Mouse (Mus musculus): Measurements from ENCODE around the gene Ccdc36. TPM values are rescaled to one million over a fixed set of nuclear protein-coding genes. Genes with fewer than 3 reads are reported as not detected.

Ccdc36 gene
- polyA plus RNA-seq (2017; shearing (Covaris generic)), result under 1 TPM in 1 of 2 experiments, not detected in 1; 0.14 TPM

GRCm38 (mm10) chr9:108428384-108428783 is at the start of gene Ccdc36:
Ccdc36 (minus strand) TSS chr9:108428484.

GRCm38 (mm10) chr9:108461181-108461631 is 32.9 kb upstream of the Ccdc36 start, which contains the start of gene Klhdc8b:
Klhdc8b (minus strand) TSS chr9:108461581.

GRCm38 (mm10) chr9:108460319-108461178 is 32.3 kb upstream of the Ccdc36 start, which contains the start of gene Ccdc71:
Ccdc71 (plus strand) TSS chr9:108460527.

GRCm38 (mm10) chr9:108436182-108436581 is 7.9 kb upstream of the Ccdc36 start, which contains the start of gene BC048562:
BC048562 (plus strand) TSS chr9:108436482.

GRCm38 (mm10) chr9:108392676-108393075 is 35.6 kb downstream of the Ccdc36 start, which contains the start of gene 1700102P08Rik:
1700102P08Rik (plus strand) TSS chr9:108392805.

Other genes with a start within 250 kb of the Ccdc36 start
- under 1 TPM; 0.18 to 0.83 TPM for gene Bsn, start 238.1 kb downstream of the Ccdc36 start, polyA plus RNA-seq (2017; shearing (Covaris generic))
- 10 to 100 TPM in 1 of 2 experiments, 1 to 10 TPM in 1; 6.0 to 11.8 TPM for gene Dag1, start 164.5 kb downstream of the Ccdc36 start, polyA plus RNA-seq (2017; shearing (Covaris generic))
- gene Nicn1, start 138.1 kb downstream of the Ccdc36 start, polyA plus RNA-seq (2017; shearing (Covaris generic)), result 1 to 10 TPM; 1.2 to 1.6 TPM
- under 1 TPM; 0.11 to 0.28 TPM for gene Amt, start 131.6 kb downstream of the Ccdc36 start, polyA plus RNA-seq (2017; shearing (Covaris generic))
- 100 to 1,000 TPM; 398 to 425 TPM for gene Rhoa, start 122.4 kb downstream of the Ccdc36 start, polyA plus RNA-seq (2017; shearing (Covaris generic))
- 10 to 100 TPM; 11.1 to 20.6 TPM for gene Tcta, start 122.3 kb downstream of the Ccdc36 start, polyA plus RNA-seq (2017; shearing (Covaris generic))
- gene Gpx1, start 89.6 kb downstream of the Ccdc36 start, polyA plus RNA-seq (2017; shearing (Covaris generic)), result 100 to 1,000 TPM; 592 to 659 TPM
- 100 to 1,000 TPM; 119 to 134 TPM for gene Usp4, start 80.6 kb downstream of the Ccdc36 start, polyA plus RNA-seq (2017; shearing (Covaris generic))
- gene 1700102P08Rik, start 35.7 kb downstream of the Ccdc36 start, polyA plus RNA-seq (2017; shearing (Covaris generic)), result under 1 TPM; 0.59 to 0.82 TPM
- not detected for gene BC048562, start 8.0 kb upstream of the Ccdc36 start, polyA plus RNA-seq (2017; shearing (Covaris generic))
- gene Ccdc71, start 32.0 kb upstream of the Ccdc36 start, polyA plus RNA-seq (2017; shearing (Covaris generic)), result 10 to 100 TPM; 35.6 to 46.5 TPM
- gene Klhdc8b, start 33.1 kb upstream of the Ccdc36 start, polyA plus RNA-seq (2017; shearing (Covaris generic)), result 1 to 10 TPM; 6.5 to 9.8 TPM
- under 1 TPM; 0.12 to 0.41 TPM for gene Lamb2, start 51.3 kb upstream of the Ccdc36 start, polyA plus RNA-seq (2017; shearing (Covaris generic))
- 100 to 1,000 TPM in 1 of 2 experiments, 10 to 100 TPM in 1; 63.7 to 115 TPM for gene Usp19, start 62.1 kb upstream of the Ccdc36 start, polyA plus RNA-seq (2017; shearing (Covaris generic))
- gene Qars, start 79.2 kb upstream of the Ccdc36 start, polyA plus RNA-seq (2017; shearing (Covaris generic)), result 100 to 1,000 TPM; 105 to 107 TPM
- 100 to 1,000 TPM; 142 TPM for gene Qrich1, start 88.3 kb upstream of the Ccdc36 start, polyA plus RNA-seq (2017; shearing (Covaris generic))
- 100 to 1,000 TPM in 1 of 2 experiments, 10 to 100 TPM in 1; 75.1 to 125 TPM for gene Impdh2, start 131.8 kb upstream of the Ccdc36 start, polyA plus RNA-seq (2017; shearing (Covaris generic))
- gene Ndufaf3, start 138.9 kb upstream of the Ccdc36 start, polyA plus RNA-seq (2017; shearing (Covaris generic)), result 10 to 100 TPM; 56.3 to 86.8 TPM
- gene Dalrd3, start 141.4 kb upstream of the Ccdc36 start, polyA plus RNA-seq (2017; shearing (Covaris generic)), result 10 to 100 TPM; 71.9 to 82.4 TPM
- 10 to 100 TPM; 38.1 to 65.1 TPM for gene Wdr6, start 150.3 kb upstream of the Ccdc36 start, polyA plus RNA-seq (2017; shearing (Covaris generic))
- 10 to 100 TPM in 1 of 2 experiments, 1 to 10 TPM in 1; 8.7 to 11.6 TPM for gene P4htm, start 169.2 kb upstream of the Ccdc36 start, polyA plus RNA-seq (2017; shearing (Covaris generic))
- gene Arih2, start 220.9 kb upstream of the Ccdc36 start, polyA plus RNA-seq (2017; shearing (Covaris generic)), result 10 to 100 TPM; 70.9 to 80.2 TPM
- gene Slc25a20, start 233.6 kb upstream of the Ccdc36 start, polyA plus RNA-seq (2017; shearing (Covaris generic)), result 10 to 100 TPM; 76.3 to 95.7 TPM

Data from activated CD4-positive, CD25-positive, alpha-beta regulatory T cell (primary cell).